Mouse (Mus musculus) hindbrain, embryonic 12.5 days (tissue): ENCODE measurements around the gene Ung. TPM values are rescaled to one million over a fixed set of nuclear protein-coding genes. Genes with fewer than 3 reads are reported as not detected.

Source experiments
- ATAC-seq: fragments of 200-750 bp; cut with Nextera tagmentation; 2 replicates; pipeline ENCODE4 v1.8.0; 2017; ENCODE audit warnings: moderate TSS enrichment; ENCODE audit not compliant: low FRiP score
- H3K27ac ChIP-seq: fragments of 300-500 bp; sonication (generic); 2 replicates; pipeline ENCODE4 v1.5.1; 2016; ENCODE audit warnings: mild to moderate bottlenecking
- H3K27me3 ChIP-seq: fragments of 300-500 bp; sonication (generic); 2 replicates; pipeline ENCODE4 v1.6.1; 2016; ENCODE audit warnings: mild to moderate bottlenecking
- H3K36me3 ChIP-seq: fragments of 300-500 bp; sonication (generic); 2 replicates; pipeline ENCODE4 v1.6.1; 2016; ENCODE audit warnings: mild to moderate bottlenecking
- H3K4me1 ChIP-seq: fragments of 300-500 bp; sonication (generic); 2 replicates; pipeline ENCODE4 v1.6.1; 2016
- H3K4me2 ChIP-seq: fragments of 300-500 bp; sonication (generic); replicated peaks from 2 replicates; pipeline ENCODE4 v1.6.1; 2016; ENCODE audit warnings: mild to moderate bottlenecking
- H3K4me3 ChIP-seq: fragments of 300-500 bp; sonication (generic); 2 replicates; pipeline ENCODE4 v1.5.1; 2016; ENCODE audit warnings: mild to moderate bottlenecking
- H3K9ac ChIP-seq: fragments of 300-500 bp; sonication (generic); 2 replicates; pipeline ENCODE4 v1.6.1; 2016; ENCODE audit warnings: mild to moderate bottlenecking, moderate library complexity
- H3K9me3 ChIP-seq: fragments of 300-500 bp; sonication (generic); replicated peaks from 2 replicates; pipeline ENCODE4 v1.6.1; 2016; ENCODE audit warnings: mild to moderate bottlenecking
- WGBS: fragments of 180-500 bp; shearing (Covaris S2); methylation state at CpG from one replicate; pipeline ENCODE4 v1.1.7; 2016; 5-methylcytosine and 5-hydroxymethylcytosine counted together
- polyA plus RNA-seq: library from polyadenylated mRNA; unstranded; fragments of >200 nt; fragmentation: Nextera tagmentation; extraction: Ambion mirVana; gene quantifications from 2 replicates; pipeline ENCODE4 v1.2.1, GENCODE M21; 2016

Ung gene
- polyA plus RNA-seq, 1 experiment from 2014 or later: 26.2 TPM

DNA sequence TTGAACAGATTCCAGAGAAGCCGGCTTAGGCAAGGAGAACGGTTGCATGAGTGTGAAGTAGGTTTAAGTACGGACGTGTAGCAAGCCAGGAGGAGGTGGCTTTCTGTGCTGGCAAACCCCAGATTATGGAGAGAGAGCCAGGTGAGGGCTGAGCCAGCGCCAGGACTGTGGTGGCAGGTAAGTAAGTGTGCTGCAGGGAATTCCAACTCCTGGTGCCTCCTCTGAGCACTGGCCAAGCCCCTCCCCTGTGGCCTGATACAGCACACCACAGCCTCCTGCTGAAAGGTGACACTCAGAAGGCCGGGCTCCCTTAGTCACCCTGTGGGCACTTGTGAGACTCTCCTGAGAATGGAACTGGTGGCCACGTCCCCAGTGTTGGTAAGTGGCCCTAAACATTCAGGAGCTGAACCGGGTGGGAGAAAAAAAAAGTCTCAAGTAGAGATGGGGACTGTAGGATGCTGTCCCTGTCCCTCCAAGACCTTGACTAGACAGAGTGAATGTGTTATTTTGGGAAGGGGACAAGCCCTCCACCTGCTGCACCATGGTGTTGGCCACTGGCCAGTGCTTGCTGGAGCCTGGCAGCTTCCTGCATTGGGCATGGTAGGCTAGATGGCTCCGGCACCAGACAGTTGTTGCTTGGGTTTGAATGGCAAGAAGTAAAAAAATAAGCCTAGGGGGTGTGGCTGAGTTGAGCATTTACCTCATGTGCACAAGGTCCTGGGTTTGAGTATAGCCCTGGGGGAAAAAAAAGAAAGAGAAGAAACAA lies 25.2 kb downstream of the Ung start:
- Histone ChIP-seq H3K9me3 (no peaks in the 10 kb centered on the region), H3K9ac (no peak overlapping the region), H3K4me1 (no peaks in the 10 kb centered on the region), H3K36me3 (no peaks in the 10 kb centered on the region), H3K4me3 (no peak overlapping the region), H3K27me3 (0 out of 2 replicates have a peak, but pooled peaks cover 2% of the 10 kb centered on the region), H3K4me2 (no peak overlapping the region), H3K27ac (no peak overlapping the region)
- ATAC-seq: no peak
- WGBS: 63% methylated on average over 9 of the region's 9 CpGs

DNA sequence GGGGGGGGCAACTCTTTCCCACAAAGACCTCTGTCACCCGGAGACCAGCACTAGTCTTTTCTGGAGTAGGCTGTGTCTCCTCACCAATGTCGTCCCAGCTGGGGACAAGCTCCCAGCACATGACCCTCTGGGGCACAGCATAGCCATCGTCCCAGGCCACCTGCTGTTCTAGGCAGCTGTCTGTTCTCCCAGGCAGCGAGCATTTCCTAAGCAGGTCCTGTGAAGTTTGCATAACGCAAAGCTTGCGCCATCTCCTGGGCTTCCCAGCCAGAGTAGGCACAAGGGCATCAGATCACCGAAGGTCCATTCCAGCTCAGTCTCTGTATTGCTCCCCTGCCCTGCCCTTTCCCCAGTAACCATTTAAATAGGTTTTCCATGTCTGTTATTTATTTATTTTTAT lies 27.1 kb downstream of the Ung start:
- Histone ChIP-seq H3K36me3 (no peaks in the 10 kb centered on the region), H3K4me1 (no peaks in the 10 kb centered on the region), H3K9ac (no peak overlapping the region), H3K4me2 (no peak overlapping the region), H3K27me3 (0 out of 2 replicates have a peak, but pooled peaks cover 2% of the 10 kb centered on the region), H3K27ac (no peak overlapping the region), H3K9me3 (no peaks in the 10 kb centered on the region), H3K4me3 (no peak overlapping the region)
- 48% methylated on average over 7 of the region's 7 CpGs for WGBS
- ATAC-seq: no peak

DNA sequence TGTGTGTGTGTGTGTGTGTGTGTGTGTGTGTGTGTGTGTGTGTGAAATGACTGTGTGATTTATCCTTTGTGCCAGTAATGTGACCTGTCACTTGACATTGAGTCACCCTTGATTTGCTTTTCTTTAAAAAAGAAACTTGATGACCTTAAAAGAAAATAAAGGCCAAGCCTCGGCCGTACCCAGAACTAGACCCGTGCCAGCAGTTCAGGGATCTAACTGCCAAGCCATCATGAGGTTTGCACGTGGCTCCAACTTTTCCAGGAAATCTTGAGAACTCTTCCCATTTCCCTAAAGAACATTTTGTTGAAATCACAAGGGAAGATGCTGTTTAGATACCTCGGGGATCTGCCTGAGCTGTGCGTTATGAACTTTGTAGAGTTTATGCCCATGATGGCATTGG lies 31.2 kb downstream of the Ung start:
- no peak for ATAC-seq
- H3K9me3 ChIP-seq: no peaks in the 10 kb centered on the region
- no peak overlapping the region for H3K4me3 ChIP-seq
- 84% methylated on average over 6 of the region's 6 CpGs for WGBS
- no peak overlapping the region for H3K4me2 ChIP-seq
- no peaks in the 10 kb centered on the region for H3K36me3 ChIP-seq
- no peaks in the 10 kb centered on the region; the same call in 1 of the 2 replicates for H3K27me3 ChIP-seq
- no peaks in the 10 kb centered on the region for H3K4me1 ChIP-seq
- no peak overlapping the region for H3K27ac ChIP-seq
- H3K9ac ChIP-seq: no peak overlapping the region

DNA sequence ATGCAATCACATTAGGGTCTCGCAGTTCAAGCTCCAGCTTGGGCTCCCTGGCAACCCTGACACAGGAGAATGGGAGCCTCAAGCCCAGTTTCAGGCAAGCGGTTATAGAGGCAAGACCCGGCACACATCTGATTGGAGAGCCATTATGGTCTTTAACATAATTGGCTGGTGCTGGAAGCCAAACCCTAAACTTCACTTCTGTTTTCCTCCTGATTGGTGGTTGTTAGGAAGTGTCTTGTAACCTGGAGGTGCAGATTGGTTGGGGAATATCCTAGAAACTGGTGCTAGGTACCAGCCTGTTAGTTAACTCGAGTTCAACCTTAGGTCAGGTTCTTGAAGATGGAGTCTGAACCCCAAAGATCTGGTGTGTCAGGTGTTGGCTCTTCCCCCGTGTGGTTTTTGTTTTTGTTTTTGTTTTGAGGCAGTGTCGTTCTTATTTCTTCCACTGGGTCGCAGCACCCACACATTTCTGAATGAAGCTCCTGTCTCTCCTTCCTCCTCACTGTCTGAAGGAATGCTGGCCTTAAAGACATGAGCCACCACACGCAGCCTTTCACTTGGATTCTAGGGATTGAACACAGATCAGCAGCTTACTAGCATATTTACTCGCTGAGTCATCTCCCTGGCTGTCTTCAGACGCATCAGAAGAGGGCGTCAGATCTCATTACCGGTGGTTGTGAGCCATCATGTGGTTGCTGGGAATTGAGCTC lies 32.1 kb downstream of the Ung start:
- Histone ChIP-seq H3K4me3 (no peak overlapping the region), H3K9me3 (no peaks in the 10 kb centered on the region)
- no peak for ATAC-seq

DNA sequence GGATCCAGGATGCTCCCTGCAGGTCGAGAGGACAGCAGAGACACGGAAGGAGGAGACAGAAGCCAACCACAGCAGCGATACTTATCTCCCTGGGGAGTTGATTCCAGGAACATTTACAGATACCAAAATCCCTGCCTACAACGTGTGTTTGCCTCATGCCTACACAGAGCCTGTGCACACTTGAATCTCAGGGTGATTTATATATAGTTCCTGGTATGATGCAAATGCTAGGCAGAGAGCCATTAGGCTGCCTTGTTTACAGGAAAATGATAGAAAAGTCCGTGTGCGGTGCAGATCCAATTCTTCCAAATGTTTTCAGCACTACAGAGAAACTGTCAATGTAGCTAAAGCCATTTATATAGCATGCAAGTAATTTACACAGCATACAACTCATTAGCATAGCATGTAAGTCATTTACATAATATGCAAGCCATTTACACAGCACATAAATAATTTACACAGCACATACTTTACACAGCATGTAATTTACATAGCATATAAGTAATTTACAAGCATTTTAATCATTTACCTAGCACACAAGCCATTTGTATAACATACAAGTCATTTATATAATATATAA lies 33.0 kb downstream of the Ung start:
- no peaks in the 10 kb centered on the region for H3K4me1 ChIP-seq
- H3K9ac ChIP-seq: no peak overlapping the region
- no peaks in the 10 kb centered on the region for H3K36me3 ChIP-seq
- H3K9me3 ChIP-seq: no peaks in the 10 kb centered on the region
- no peak overlapping the region for H3K4me3 ChIP-seq
- no peak overlapping the region for H3K27ac ChIP-seq
- WGBS: 79% methylated on average over 6 of the region's 6 CpGs
- no peaks in the 10 kb centered on the region; the same call in 1 of the 2 replicates for H3K27me3 ChIP-seq
- no peak for ATAC-seq
- no peak overlapping the region for H3K4me2 ChIP-seq

More for the DNA sequence above, 32.1 kb downstream of the Ung start:
- no peaks in the 10 kb centered on the region for H3K36me3 ChIP-seq
- WGBS: 59% methylated on average over 12 of the region's 12 CpGs
- H3K27me3 ChIP-seq: no peaks in the 10 kb centered on the region; the same call in 1 of the 2 replicates
- no peak overlapping the region for H3K27ac ChIP-seq
- no peak overlapping the region for H3K4me2 ChIP-seq
- H3K9ac ChIP-seq: no peak overlapping the region
- H3K4me1 ChIP-seq: no peaks in the 10 kb centered on the region

DNA sequence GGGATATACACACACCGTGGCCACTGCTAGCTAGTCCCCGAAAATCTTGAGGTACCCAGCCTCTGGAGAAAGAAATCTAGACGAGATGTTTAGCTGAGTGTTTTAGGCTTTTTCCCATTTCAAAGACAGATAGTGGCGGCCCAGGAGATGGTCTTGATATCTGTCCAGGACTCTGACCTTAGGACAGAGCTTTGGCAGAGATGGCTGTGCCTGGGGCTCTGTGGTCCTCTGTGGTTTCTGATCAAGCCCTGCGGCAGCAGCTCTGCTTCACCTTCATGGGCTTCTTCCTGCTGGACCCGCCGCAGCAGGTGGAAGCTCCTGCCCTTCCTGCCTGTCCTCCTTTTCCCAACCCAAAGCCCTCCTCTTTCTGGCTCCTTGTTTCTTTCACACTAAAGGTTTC lies 40.2 kb downstream of the Ung start:
- peaks cover 15% of the 10 kb centered on the region for H3K27me3 ChIP-seq
- H3K4me1 ChIP-seq: no peaks in the 10 kb centered on the region
- no peak overlapping the region for H3K9ac ChIP-seq
- no peak overlapping the region for H3K4me2 ChIP-seq
- WGBS: 85% methylated on average over 7 of the region's 7 CpGs
- no peaks in the 10 kb centered on the region for H3K9me3 ChIP-seq
- H3K27ac ChIP-seq: no peak overlapping the region
- no peak overlapping the region for H3K4me3 ChIP-seq
- ATAC-seq: no peak
- H3K36me3 ChIP-seq: no peaks in the 10 kb centered on the region

DNA sequence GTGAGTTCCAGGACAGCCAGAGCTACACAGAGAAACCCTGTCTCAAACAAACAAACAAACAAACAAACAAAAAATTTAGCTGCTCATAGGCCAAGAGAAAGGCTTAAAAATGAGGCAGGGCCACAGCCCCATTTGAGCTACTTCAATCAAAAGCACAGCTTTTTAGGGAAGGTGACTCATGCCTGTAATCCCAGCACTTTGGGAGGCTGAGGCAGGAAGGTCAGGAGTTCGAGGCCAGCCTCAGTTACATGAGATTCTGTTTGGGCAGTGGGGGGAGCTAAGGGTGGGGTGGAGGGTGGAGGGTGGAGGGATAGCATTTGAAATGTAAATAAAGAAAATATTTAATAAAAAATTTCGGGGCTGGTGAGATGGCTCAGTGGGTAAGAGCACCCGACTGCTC lies 42.8 kb downstream of the Ung start:
- H3K27me3 ChIP-seq: peaks cover 24% of the 10 kb centered on the region
- H3K36me3 ChIP-seq: no peaks in the 10 kb centered on the region
- 87% methylated on average over 3 of the region's 3 CpGs for WGBS
- no peak overlapping the region for H3K4me2 ChIP-seq
- no peak overlapping the region for H3K27ac ChIP-seq
- peaks cover 8% of the 10 kb centered on the region for H3K4me1 ChIP-seq
- no peak overlapping the region for H3K4me3 ChIP-seq
- ATAC-seq: no peak
- H3K9me3 ChIP-seq: no peaks in the 10 kb centered on the region
- H3K9ac ChIP-seq: no peak overlapping the region

DNA sequence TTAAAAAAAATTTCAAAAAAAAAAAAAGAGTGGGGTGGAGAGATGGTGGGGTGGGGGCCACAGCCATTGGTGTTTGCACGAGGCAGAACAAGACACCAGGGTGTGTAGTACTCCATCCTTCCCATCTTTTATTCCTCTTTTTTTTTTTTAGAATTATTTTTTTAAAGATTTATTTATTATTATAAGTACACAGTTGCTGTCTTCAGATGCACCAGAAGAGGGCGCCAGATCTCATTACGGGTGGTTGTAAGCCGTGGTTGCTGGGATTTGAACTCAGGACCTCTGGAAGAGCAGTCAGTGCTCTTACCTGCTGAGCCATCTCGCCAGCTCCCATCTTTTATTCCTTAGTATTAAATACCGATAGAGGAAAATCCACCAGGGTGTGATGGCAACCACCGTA lies 43.3 kb downstream of the Ung start:
- 75% methylated on average over 7 of the region's 7 CpGs for WGBS
- Histone ChIP-seq H3K9ac (no peak overlapping the region), H3K4me2 (no peak overlapping the region), H3K4me1 (peaks cover 8% of the 10 kb centered on the region), H3K27me3 (peaks cover 24% of the 10 kb centered on the region), H3K9me3 (no peaks in the 10 kb centered on the region), H3K4me3 (no peak overlapping the region), H3K27ac (no peak overlapping the region), H3K36me3 (no peaks in the 10 kb centered on the region)
- no peak for ATAC-seq

DNA sequence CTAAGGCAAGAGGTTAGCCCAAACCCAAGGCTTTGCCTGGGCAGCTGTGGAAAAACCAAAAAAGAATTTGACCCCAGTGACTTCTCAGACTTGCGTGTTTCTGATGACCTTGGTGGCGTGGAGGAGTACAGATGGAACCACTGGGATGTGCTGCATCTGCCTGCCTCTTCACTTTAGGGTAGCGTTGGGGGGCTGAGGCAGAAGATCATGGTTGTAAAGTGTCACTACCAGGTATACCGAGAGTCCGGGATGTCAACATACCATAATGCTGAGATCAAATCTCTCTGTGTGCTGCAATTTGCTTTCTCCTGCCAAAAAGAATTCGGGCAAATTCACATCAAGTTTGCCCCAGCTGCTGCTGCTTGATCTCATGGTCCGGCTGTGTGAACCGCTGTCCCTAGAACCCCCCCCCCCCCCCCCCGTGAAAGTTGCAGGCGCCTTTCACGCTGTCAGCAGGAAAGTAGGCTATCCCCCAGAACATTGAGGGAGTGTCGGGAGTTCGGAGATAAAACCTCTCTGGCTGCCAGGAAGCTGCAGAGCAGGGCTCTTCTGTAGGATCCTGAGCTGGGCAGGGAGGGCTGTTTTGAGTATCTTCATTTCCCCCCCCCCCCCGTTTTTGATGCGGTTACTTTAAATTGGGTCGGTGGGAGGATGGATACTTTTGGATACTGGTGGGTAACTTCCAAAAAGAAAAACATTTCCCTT lies 43.8 kb downstream of the Ung start:
- peaks cover 8% of the 10 kb centered on the region for H3K4me1 ChIP-seq
- no peak overlapping the region for H3K9ac ChIP-seq
- no peak overlapping the region for H3K4me2 ChIP-seq
- H3K27ac ChIP-seq: no peak overlapping the region
- no peak for ATAC-seq
- no peaks in the 10 kb centered on the region for H3K9me3 ChIP-seq
- peaks cover 24% of the 10 kb centered on the region for H3K27me3 ChIP-seq
- WGBS: 31% methylated on average over 16 of the region's 16 CpGs
- no peak overlapping the region for H3K4me3 ChIP-seq
- H3K36me3 ChIP-seq: no peaks in the 10 kb centered on the region

DNA sequence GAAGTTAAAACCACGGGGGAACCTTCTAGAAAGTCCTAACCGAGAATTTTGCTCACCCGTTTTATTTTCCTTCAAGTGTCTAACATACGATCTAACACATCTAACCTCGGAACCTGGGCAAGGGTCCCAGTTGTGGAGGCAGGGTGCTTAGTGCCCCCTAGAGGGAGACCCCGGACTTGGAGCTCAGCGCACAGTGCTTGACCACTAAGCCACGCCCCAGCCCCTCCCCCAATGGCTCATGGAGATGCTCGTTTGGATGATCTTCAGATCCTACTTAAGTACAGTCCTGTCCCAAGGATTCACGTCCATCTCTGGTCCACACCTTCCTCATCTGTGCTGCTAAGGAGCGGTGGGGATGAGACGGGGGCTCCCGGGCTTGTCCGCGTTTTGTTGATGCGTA lies 44.5 kb downstream of the Ung start:
- 0 out of 2 replicates have a peak overlapping the region, but pooled peaks have one; percentile 12 for H3K4me2 ChIP-seq

DNA sequence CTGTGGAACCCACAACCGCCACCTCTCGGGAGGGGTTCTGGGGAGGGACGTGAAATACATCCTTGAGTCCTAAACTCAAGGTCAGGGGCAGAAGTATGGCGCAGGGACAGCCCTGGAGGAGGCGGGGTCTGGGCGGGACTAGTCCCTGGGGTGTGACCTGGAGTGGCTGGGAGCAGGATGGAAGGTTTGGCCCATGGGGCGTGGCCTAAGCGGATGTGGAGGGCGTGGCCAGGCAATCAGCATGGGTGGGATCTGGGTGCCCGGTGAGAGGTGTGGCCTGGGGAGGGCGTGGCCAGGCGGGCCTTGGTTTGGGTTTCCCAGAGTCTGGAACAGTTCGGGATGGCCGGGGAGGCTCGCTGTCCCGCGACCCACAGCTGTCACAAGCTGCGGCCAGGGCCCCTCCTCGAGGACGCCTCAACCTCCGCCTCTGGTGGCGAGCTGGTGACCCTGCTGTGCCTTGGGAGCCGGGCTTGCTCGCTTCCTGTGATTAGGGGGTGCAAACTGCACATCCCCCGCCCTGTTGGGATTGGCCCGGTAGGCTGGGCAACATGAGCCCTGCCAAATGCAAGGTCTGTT lies 45.5 kb downstream of the Ung start:
- H3K4me2 ChIP-seq: peak overlapping the region; percentile 63
- H3K9me3 ChIP-seq: no peaks in the 10 kb centered on the region
- H3K4me1 ChIP-seq: peaks cover 8% of the 10 kb centered on the region
- H3K9ac ChIP-seq: no peak overlapping the region; the same call in 1 of the 2 replicates
- H3K27ac ChIP-seq: no peak overlapping the region
- under 1% methylated on average over 24 of the region's 26 CpGs for WGBS
- peak overlapping the region; percentile 37 for H3K4me3 ChIP-seq
- peak; percentile 73 for ATAC-seq
- H3K27me3 ChIP-seq: peaks cover 24% of the 10 kb centered on the region
- no peaks in the 10 kb centered on the region for H3K36me3 ChIP-seq

More for the DNA sequence above, 44.5 kb downstream of the Ung start:
- H3K4me3 ChIP-seq: no peak overlapping the region
- no peak overlapping the region for H3K27ac ChIP-seq
- peaks cover 8% of the 10 kb centered on the region for H3K4me1 ChIP-seq
- H3K9ac ChIP-seq: no peak overlapping the region
- no peaks in the 10 kb centered on the region for H3K36me3 ChIP-seq
- WGBS: 18% methylated on average over 16 of the region's 16 CpGs
- H3K9me3 ChIP-seq: no peaks in the 10 kb centered on the region
- H3K27me3 ChIP-seq: peaks cover 24% of the 10 kb centered on the region
- ATAC-seq: no peak
